Mouse (Mus musculus): ENCODE results near the gene Xylb. TPM values are rescaled to one million over a fixed set of nuclear protein-coding genes. Genes with fewer than 3 reads are reported as not detected.
"Not testable (repeated sequence)": the region's sequence is repeated elsewhere in the genome, so short reads cannot be mapped to it uniquely, and the experiment has no call there.

The Xylb gene
- polyA plus RNA-seq, 1 experiment from 2014 or later: 2.2 TPM

DNA sequence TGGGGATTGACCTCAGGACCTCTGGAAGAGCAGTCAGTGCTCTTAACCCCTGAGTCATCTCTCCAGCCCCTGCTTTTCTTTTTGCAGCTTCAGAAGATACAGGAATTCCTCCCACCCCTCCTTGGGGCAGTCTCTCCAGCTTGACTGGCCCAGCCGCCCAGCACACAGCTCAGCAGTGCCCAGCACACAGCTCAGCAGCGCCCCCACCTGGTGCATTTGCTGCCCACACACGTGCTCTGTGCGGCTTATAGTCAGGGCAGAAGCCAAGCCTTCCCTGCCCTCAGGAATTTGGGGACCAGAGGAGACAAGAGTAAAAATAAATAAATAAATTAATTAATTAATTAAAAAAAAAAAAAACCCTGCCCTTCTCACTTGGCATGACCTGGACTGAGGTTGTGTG is 5.1 kb upstream of the Xylb start:
- WGBS (ENCODE audit: insufficient replicate concordance): 29% methylated on average over 4 of the region's 4 CpGs
- Histone ChIP-seq H3K36me3 (ENCODE audit: control insufficient read depth, insufficient read depth, low read length) (peaks cover 11% of the 10 kb centered on the region; the same call in 1 of the 2 replicates), H3K27me3 (ENCODE audit: control insufficient read depth, insufficient read depth, low read length) (no peaks in the 10 kb centered on the region), H3K4me3 (ENCODE audit: low read depth, low read length) (no peak overlapping the region), H3K9ac (ENCODE audit: low read depth, low read length) (no peak overlapping the region), H3K4me2 (no peak overlapping the region), H3K9me3 (replicated peaks; ENCODE audit: control insufficient read depth, low read length) (no peaks in the 10 kb centered on the region), H3K4me1 (ENCODE audit: control insufficient read depth, insufficient read depth, low read length) (no peaks in the 10 kb centered on the region), H3K27ac (ENCODE audit: low read depth, low read length) (no peak overlapping the region)
- peak; percentile 40; the same call in 1 of the 2 replicates for ATAC-seq (replicated peaks; ENCODE audit: insufficient number of reproducible peaks, low FRiP score, low TSS enrichment)

- Histone ChIP-seq H3K36me3 (ENCODE audit: control insufficient read depth, insufficient read depth, low read length) (peaks cover 9% of the 10 kb centered on the region; the same call in 1 of the 2 replicates), H3K27ac (ENCODE audit: low read depth, low read length) (no peak overlapping the region), H3K4me1 (ENCODE audit: control insufficient read depth, insufficient read depth, low read length) (no peaks in the 10 kb centered on the region), H3K27me3 (ENCODE audit: control insufficient read depth, insufficient read depth, low read length) (peaks cover 2% of the 10 kb centered on the region; the same call in 1 of the 2 replicates), H3K9ac (ENCODE audit: low read depth, low read length) (no peak overlapping the region), H3K4me3 (ENCODE audit: low read depth, low read length) (no peak overlapping the region), H3K9me3 (replicated peaks; ENCODE audit: control insufficient read depth, low read length) (no peaks in the 10 kb centered on the region), H3K4me2 (no peak overlapping the region)
- WGBS (ENCODE audit: insufficient replicate concordance): 69% methylated on average over 6 of the region's 6 CpGs
- ATAC-seq (replicated peaks; ENCODE audit: insufficient number of reproducible peaks, low FRiP score, low TSS enrichment): no peak
These were observed 3.3 kb upstream of the Xylb start for GRCm38 (mm10) chr9:119353926-119354325.

GRCm38 (mm10) chr9:119355943-119356342 is 1.2 kb upstream of the Xylb start:
- Histone ChIP-seq H3K36me3 (ENCODE audit: control insufficient read depth, insufficient read depth, low read length) (0 out of 2 replicates have a peak, but pooled peaks cover 3% of the 10 kb centered on the region), H3K27ac (ENCODE audit: low read depth, low read length) (no peak overlapping the region), H3K4me2 (no peak overlapping the region), H3K4me3 (ENCODE audit: low read depth, low read length) (no peak overlapping the region), H3K9me3 (replicated peaks; ENCODE audit: control insufficient read depth, low read length) (no peaks in the 10 kb centered on the region), H3K9ac (ENCODE audit: low read depth, low read length) (no peak overlapping the region), H3K27me3 (ENCODE audit: control insufficient read depth, insufficient read depth, low read length) (peaks cover 2% of the 10 kb centered on the region; the same call in 1 of the 2 replicates), H3K4me1 (ENCODE audit: control insufficient read depth, insufficient read depth, low read length) (no peaks in the 10 kb centered on the region)
- ATAC-seq (replicated peaks; ENCODE audit: insufficient number of reproducible peaks, low FRiP score, low TSS enrichment): no peak
- 77% methylated on average over 6 of the region's 6 CpGs for WGBS (ENCODE audit: insufficient replicate concordance)

DNA sequence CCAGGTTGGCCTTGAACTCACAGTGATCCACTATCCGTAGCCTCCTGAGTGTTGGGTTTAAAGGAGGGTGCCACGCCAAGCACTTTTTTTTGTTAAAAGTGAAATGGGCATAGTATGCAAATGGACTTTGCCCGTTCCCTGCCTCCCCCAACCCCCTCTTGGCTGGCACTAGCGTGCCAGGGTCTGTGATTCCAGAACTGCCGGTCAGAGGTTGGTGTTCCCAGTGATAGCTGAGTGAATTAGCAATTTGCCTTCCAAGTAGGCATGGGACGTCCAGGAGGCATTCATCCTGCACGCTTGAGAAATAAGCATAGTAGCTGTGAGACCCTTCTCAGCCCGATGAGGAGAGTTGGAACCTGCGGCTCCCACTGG is 863 bp downstream of the Xylb start:
- Histone ChIP-seq H3K4me2 (peak overlapping the region; percentile 97), H3K4me3 (ENCODE audit: low read depth, low read length) (peak overlapping the region; percentile 59), H3K9me3 (replicated peaks; ENCODE audit: control insufficient read depth, low read length) (no peaks in the 10 kb centered on the region), H3K27me3 (ENCODE audit: control insufficient read depth, insufficient read depth, low read length) (peaks cover 2% of the 10 kb centered on the region; the same call in 1 of the 2 replicates), H3K4me1 (ENCODE audit: control insufficient read depth, insufficient read depth, low read length) (peaks cover 4% of the 10 kb centered on the region), H3K36me3 (ENCODE audit: control insufficient read depth, insufficient read depth, low read length) (no peaks in the 10 kb centered on the region), H3K27ac (ENCODE audit: low read depth, low read length) (no peak overlapping the region), H3K9ac (ENCODE audit: low read depth, low read length) (peak overlapping the region; percentile 66; the same call in 1 of the 2 replicates)
- 47% methylated on average over 9 of the region's 9 CpGs for WGBS (ENCODE audit: insufficient replicate concordance)
- no peak for ATAC-seq (replicated peaks; ENCODE audit: insufficient number of reproducible peaks, low FRiP score, low TSS enrichment)

DNA sequence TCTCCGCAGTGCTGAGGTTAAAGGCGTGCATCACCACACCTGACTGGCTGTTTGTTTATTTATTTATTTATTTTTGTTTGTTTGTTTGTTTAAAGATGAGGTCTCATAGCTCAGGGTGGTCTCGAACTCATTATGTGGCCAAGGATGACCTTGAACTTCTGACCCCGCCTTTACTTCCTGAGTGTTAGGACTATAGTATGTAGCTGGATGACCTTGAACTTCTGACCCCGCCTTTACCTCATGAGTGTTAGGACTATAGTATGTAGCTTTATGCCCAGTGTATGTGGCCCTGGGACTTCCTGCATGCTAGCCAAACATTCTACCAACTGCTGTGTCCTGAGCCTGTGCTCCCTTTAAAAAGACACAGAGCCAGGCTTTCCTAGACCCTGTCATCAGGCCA is 4.2 kb downstream of the Xylb start:
- Histone ChIP-seq H3K9ac (ENCODE audit: low read depth, low read length) (no peak overlapping the region), H3K27ac (ENCODE audit: low read depth, low read length) (no peak overlapping the region), H3K27me3 (ENCODE audit: control insufficient read depth, insufficient read depth, low read length) (peaks cover 2% of the 10 kb centered on the region; the same call in 1 of the 2 replicates), H3K4me3 (ENCODE audit: low read depth, low read length) (no peak overlapping the region), H3K4me2 (no peak overlapping the region), H3K36me3 (ENCODE audit: control insufficient read depth, insufficient read depth, low read length) (no peaks in the 10 kb centered on the region), H3K4me1 (ENCODE audit: control insufficient read depth, insufficient read depth, low read length) (peaks cover 10% of the 10 kb centered on the region), H3K9me3 (replicated peaks; ENCODE audit: control insufficient read depth, low read length) (no peaks in the 10 kb centered on the region)
- ATAC-seq (replicated peaks; ENCODE audit: insufficient number of reproducible peaks, low FRiP score, low TSS enrichment): no peak
- WGBS (ENCODE audit: insufficient replicate concordance): 90% methylated on average over 5 of the region's 5 CpGs

DNA sequence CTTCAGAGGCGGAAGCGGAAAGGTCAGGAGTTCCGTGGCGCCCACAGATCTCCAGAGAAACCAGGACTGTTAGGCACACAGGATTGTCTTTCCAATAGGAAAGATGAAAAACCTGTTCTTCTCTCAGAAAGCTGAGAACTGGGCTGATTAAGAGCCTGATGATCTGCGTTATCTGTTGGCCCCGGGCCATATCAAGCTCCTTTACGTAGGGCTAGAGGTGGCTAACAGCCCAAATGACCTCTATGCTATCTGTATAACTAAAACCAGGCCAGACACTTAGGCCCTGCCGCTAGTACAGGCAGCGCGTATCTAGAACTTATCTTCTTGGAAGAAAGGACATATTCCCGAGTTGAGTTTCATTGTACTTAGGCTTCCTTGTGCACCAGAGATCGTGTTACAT is 6.0 kb downstream of the Xylb start:
- Histone ChIP-seq H3K27me3 (ENCODE audit: control insufficient read depth, insufficient read depth, low read length) (peaks cover under 1% of the 10 kb centered on the region; the same call in 1 of the 2 replicates), H3K27ac (ENCODE audit: low read depth, low read length) (no peak overlapping the region), H3K9ac (ENCODE audit: low read depth, low read length) (no peak overlapping the region), H3K9me3 (replicated peaks; ENCODE audit: control insufficient read depth, low read length) (no peaks in the 10 kb centered on the region), H3K36me3 (ENCODE audit: control insufficient read depth, insufficient read depth, low read length) (no peaks in the 10 kb centered on the region), H3K4me3 (ENCODE audit: low read depth, low read length) (no peak overlapping the region), H3K4me2 (no peak overlapping the region), H3K4me1 (ENCODE audit: control insufficient read depth, insufficient read depth, low read length) (peaks cover 10% of the 10 kb centered on the region)
- ATAC-seq (replicated peaks; ENCODE audit: insufficient number of reproducible peaks, low FRiP score, low TSS enrichment): no peak
- WGBS (ENCODE audit: insufficient replicate concordance): 57% methylated on average over 12 of the region's 12 CpGs

- WGBS (ENCODE audit: insufficient replicate concordance): 62% methylated on average over 7 of the region's 7 CpGs
- H3K4me3 ChIP-seq (ENCODE audit: low read depth, low read length): no peak within 1 kb of the TSS
- no peak within 1 kb of the TSS for H3K9ac ChIP-seq (ENCODE audit: low read depth, low read length)
- H3K4me1 ChIP-seq (ENCODE audit: control insufficient read depth, insufficient read depth, low read length): peaks cover 10% of the 10 kb centered on the region
- no peaks in the 10 kb centered on the region for H3K27me3 ChIP-seq (ENCODE audit: control insufficient read depth, insufficient read depth, low read length)
- no peak within 1 kb of the TSS for H3K27ac ChIP-seq (ENCODE audit: low read depth, low read length)
- no peak within 1 kb of the TSS for H3K4me2 ChIP-seq
- H3K36me3 ChIP-seq (ENCODE audit: control insufficient read depth, insufficient read depth, low read length): no peaks in the 10 kb centered on the region
- no peak for ATAC-seq (replicated peaks; ENCODE audit: insufficient number of reproducible peaks, low FRiP score, low TSS enrichment)
- no peaks in the 10 kb centered on the region for H3K9me3 ChIP-seq (replicated peaks; ENCODE audit: control insufficient read depth, low read length)
These were observed 8.1 kb downstream of the Xylb start, which contains the start of gene Slc22a14 for GRCm38 (mm10) chr9:119365284-119365683. TSS of gene Slc22a14 (minus strand) at chr9:119365553.

DNA sequence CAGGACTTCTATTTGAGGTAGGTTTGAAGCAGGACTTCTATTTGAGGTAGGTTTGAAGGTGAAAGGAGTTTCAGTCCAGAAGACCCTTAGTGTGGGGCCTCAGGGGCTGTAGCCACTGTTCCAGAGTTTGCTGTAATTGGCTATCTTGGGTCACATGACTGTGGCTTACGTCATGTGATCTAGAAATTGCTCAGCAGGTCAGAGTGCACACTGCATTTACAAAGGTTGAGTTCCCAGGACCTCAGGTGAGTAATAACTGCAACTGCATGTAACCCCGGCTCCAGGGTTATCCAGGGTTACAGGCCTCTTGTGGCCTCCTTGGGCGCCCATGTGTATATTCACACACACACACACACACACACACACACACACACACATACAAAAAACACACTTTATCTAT is 11.2 kb downstream of the Xylb start:
- Histone ChIP-seq H3K4me2 (no peak overlapping the region), H3K27me3 (ENCODE audit: control insufficient read depth, insufficient read depth, low read length) (no peaks in the 10 kb centered on the region), H3K27ac (ENCODE audit: low read depth, low read length) (no peak overlapping the region), H3K9ac (ENCODE audit: low read depth, low read length) (no peak overlapping the region), H3K9me3 (replicated peaks; ENCODE audit: control insufficient read depth, low read length) (no peaks in the 10 kb centered on the region), H3K4me1 (ENCODE audit: control insufficient read depth, insufficient read depth, low read length) (peaks cover 2% of the 10 kb centered on the region), H3K36me3 (ENCODE audit: control insufficient read depth, insufficient read depth, low read length) (no peaks in the 10 kb centered on the region), H3K4me3 (ENCODE audit: low read depth, low read length) (no peak overlapping the region)
- no peak for ATAC-seq (replicated peaks; ENCODE audit: insufficient number of reproducible peaks, low FRiP score, low TSS enrichment)
- WGBS (ENCODE audit: insufficient replicate concordance): 84% methylated on average over 3 of the region's 3 CpGs

DNA sequence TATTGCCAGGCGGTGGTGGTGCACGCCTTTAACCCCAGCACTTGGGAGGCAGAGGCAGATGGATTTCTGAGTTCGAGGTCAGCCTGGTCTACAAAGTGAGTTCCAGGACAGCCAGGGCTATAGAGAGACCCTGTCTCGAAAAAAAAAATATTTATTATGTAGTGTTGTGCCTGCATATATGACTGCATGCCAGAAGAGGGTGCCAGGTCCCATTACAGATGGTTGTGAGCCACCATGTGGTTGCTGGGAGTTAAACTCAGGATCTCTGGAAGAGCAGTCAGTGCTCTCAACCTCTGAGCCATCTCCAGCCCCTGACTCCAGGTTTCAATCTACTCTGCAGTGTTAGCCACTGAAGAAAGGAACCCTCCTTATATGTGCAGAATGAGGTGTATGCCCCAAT is 13.6 kb downstream of the Xylb start:
- H3K9me3 ChIP-seq (replicated peaks; ENCODE audit: control insufficient read depth, low read length); H3K27ac ChIP-seq (ENCODE audit: low read depth, low read length); H3K36me3 ChIP-seq (ENCODE audit: control insufficient read depth, insufficient read depth, low read length); H3K27me3 ChIP-seq (ENCODE audit: control insufficient read depth, insufficient read depth, low read length); H3K4me1 ChIP-seq (ENCODE audit: control insufficient read depth, insufficient read depth, low read length); ATAC-seq (replicated peaks; ENCODE audit: insufficient number of reproducible peaks, low FRiP score, low TSS enrichment); H3K4me2 ChIP-seq; H3K4me3 ChIP-seq (ENCODE audit: low read depth, low read length); H3K9ac ChIP-seq (ENCODE audit: low read depth, low read length): not testable (repeated sequence)
- WGBS (ENCODE audit: insufficient replicate concordance): 70% methylated on average over 4 of the region's 4 CpGs
